Mouse (Mus musculus): ENCODE results near the gene Dscam.

The Dscam gene

GRCm38 (mm10) chr16:96795431-96795830 lies 375.1 kb downstream of the Dscam start:
- in situ Hi-C loops (cut with MboI; ENCODE audit: unreplicated experiment in 2 of 2): no loop called here

- in situ Hi-C loops (cut with MboI; ENCODE audit: unreplicated experiment in 2 of 2): no loop called here
Measured at GRCm38 (mm10) chr16:96791307-96791706, 379.2 kb downstream of the Dscam start.

- in situ Hi-C loops (cut with MboI; ENCODE audit: unreplicated experiment in 2 of 2): no loop called here
Measured at GRCm38 (mm10) chr16:96788286-96788685, 382.3 kb downstream of the Dscam start.

- in situ Hi-C loops (cut with MboI; ENCODE audit: unreplicated experiment in 2 of 2): no loop called here
Measured at GRCm38 (mm10) chr16:96779021-96779420, 391.5 kb downstream of the Dscam start.

- in situ Hi-C loops (cut with MboI; ENCODE audit: unreplicated experiment in 2 of 2): no loop called here
Measured at GRCm38 (mm10) chr16:96774245-96774644, 396.3 kb downstream of the Dscam start.

- in situ Hi-C loops (cut with MboI; ENCODE audit: unreplicated experiment in 2 of 2): no loop called here
Measured at GRCm38 (mm10) chr16:96767985-96768384, 402.6 kb downstream of the Dscam start.

- in situ Hi-C loops (cut with MboI; ENCODE audit: unreplicated experiment in 2 of 2): no loop called here
Measured at GRCm38 (mm10) chr16:96767508-96767907, 403.0 kb downstream of the Dscam start.

- in situ Hi-C loops (cut with MboI; ENCODE audit: unreplicated experiment in 2 of 2): no loop called here
Measured at GRCm38 (mm10) chr16:96761225-96761624, 409.3 kb downstream of the Dscam start.

- in situ Hi-C loops (cut with MboI; ENCODE audit: unreplicated experiment in 2 of 2): no loop called here
Measured at GRCm38 (mm10) chr16:96759081-96759603, 411.4 kb downstream of the Dscam start.

- in situ Hi-C loops (cut with MboI; ENCODE audit: unreplicated experiment in 2 of 2): no loop called here
Measured at GRCm38 (mm10) chr16:96758381-96758780, 412.2 kb downstream of the Dscam start.

GRCm38 (mm10) chr16:96757588-96758313 lies 412.8 kb downstream of the Dscam start:
- in situ Hi-C loops (cut with MboI; ENCODE audit: unreplicated experiment in 2 of 2): no loop called here

GRCm38 (mm10) chr16:96756994-96757393 lies 413.6 kb downstream of the Dscam start:
- in situ Hi-C loops (cut with MboI; ENCODE audit: unreplicated experiment in 2 of 2): no loop called here

GRCm38 (mm10) chr16:96754971-96755504 lies 415.5 kb downstream of the Dscam start:
- in situ Hi-C loops (cut with MboI; ENCODE audit: unreplicated experiment in 2 of 2): no loop called here

- in situ Hi-C loops (cut with MboI; ENCODE audit: unreplicated experiment in 2 of 2): no loop called here
Measured at GRCm38 (mm10) chr16:96754381-96754780, 416.2 kb downstream of the Dscam start.

GRCm38 (mm10) chr16:96753781-96754173 lies 416.8 kb downstream of the Dscam start:
- in situ Hi-C loops (cut with MboI; ENCODE audit: unreplicated experiment in 2 of 2): no loop called here

- in situ Hi-C loops (cut with MboI; ENCODE audit: unreplicated experiment in 2 of 2): no loop called here
Measured at GRCm38 (mm10) chr16:96753164-96753780, 417.3 kb downstream of the Dscam start.

GRCm38 (mm10) chr16:96742475-96743255 lies 427.9 kb downstream of the Dscam start:
- in situ Hi-C loops (cut with MboI; ENCODE audit: unreplicated experiment in 2 of 2): no loop called here

GRCm38 (mm10) chr16:96741336-96741735 lies 429.2 kb downstream of the Dscam start:
- in situ Hi-C loops (cut with MboI; ENCODE audit: unreplicated experiment in 2 of 2): no loop called here

GRCm38 (mm10) chr16:96740073-96741055 lies 430.2 kb downstream of the Dscam start:
- in situ Hi-C loops (cut with MboI; ENCODE audit: unreplicated experiment in 2 of 2): no loop called here

- in situ Hi-C loops (cut with MboI; ENCODE audit: unreplicated experiment in 2 of 2): no loop called here
Measured at GRCm38 (mm10) chr16:96736501-96736900, 434.1 kb downstream of the Dscam start.

All from v-Abl transformed pro-B cells (cell line).